Mouse (Mus musculus) erythroblast, embryonic 14.5 days (primary cell): ENCODE measurements around the gene Gm12166. TPM values are rescaled to one million over a fixed set of nuclear protein-coding genes. Genes with fewer than 3 reads are reported as not detected.
A peak's percentile ranks its signal among the peaks of the same experiment; 100 is the strongest.

Experiments used
- H3K27me3 ChIP-seq: 2 replicates; pipeline ENCODE4 v1.6.1; 2012; ENCODE audit warnings: inconsistent platforms; ENCODE audit not compliant: control insufficient read depth
- H3K36me3 ChIP-seq: 2 replicates; pipeline ENCODE4 v1.6.1; 2012; ENCODE audit warnings: mild to moderate bottlenecking, inconsistent platforms; ENCODE audit not compliant: control insufficient read depth
- H3K4me1 ChIP-seq: 2 replicates; pipeline ENCODE4 v1.6.1; 2012; ENCODE audit warnings: inconsistent platforms; ENCODE audit not compliant: control insufficient read depth
- H3K4me3 ChIP-seq: replicated peaks from 2 replicates; pipeline ENCODE3; 2012; ENCODE audit warnings: moderate library complexity, mild to moderate bottlenecking, inconsistent platforms
- H3K9me3 ChIP-seq: 2 replicates; pipeline ENCODE4 v1.6.1; 2012; ENCODE audit warnings: low read length, inconsistent platforms, mixed read lengths; ENCODE audit not compliant: control insufficient read depth
- GATA1 ChIP-seq: IDR thresholded peaks from 2 replicates; pipeline ENCODE4 v1.6.1; 2012; ENCODE audit warnings: low read length, inconsistent platforms, mixed read lengths
- TAL1 ChIP-seq: IDR thresholded peaks from 3 replicates; pipeline ENCODE4 v1.6.1; 2012; ENCODE audit warnings: low read length, inconsistent platforms, mixed read lengths
- polyA plus RNA-seq: library from polyadenylated mRNA; stranded (reverse); fragments of >175 nt; gene quantifications from 2 replicates; pipeline ENCODE4 v1.2.3, GENCODE M21; 2012

Gene Gm12166
- polyA plus RNA-seq, 1 experiment: 0.12 TPM

DNA sequence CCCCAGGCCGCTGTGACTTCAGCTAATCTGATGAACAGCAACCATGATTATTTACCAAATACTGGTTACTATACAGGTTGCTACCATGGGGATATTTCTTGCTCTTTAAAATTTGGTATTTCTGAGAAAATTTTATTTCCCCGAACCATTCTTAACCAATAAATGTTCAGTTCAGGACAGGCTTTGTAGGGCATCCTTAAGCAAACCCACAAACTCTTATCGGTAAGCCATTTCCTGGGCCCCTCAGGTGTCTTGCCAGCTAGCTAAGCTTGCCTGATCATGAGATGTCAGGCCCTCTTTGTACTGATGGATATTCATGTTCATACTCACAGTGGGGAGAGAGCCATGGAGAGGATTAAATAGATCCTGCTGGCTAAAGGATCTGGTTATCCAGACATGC, 34.3 kb upstream of the Gm12166 start:
- Histone ChIP-seq H3K4me1 (peaks cover 59% of the 10 kb centered on the region), H3K4me3 (no peak overlapping the region)
- TF ChIP-seq GATA1 (no peak), TAL1 (no peak)

DNA sequence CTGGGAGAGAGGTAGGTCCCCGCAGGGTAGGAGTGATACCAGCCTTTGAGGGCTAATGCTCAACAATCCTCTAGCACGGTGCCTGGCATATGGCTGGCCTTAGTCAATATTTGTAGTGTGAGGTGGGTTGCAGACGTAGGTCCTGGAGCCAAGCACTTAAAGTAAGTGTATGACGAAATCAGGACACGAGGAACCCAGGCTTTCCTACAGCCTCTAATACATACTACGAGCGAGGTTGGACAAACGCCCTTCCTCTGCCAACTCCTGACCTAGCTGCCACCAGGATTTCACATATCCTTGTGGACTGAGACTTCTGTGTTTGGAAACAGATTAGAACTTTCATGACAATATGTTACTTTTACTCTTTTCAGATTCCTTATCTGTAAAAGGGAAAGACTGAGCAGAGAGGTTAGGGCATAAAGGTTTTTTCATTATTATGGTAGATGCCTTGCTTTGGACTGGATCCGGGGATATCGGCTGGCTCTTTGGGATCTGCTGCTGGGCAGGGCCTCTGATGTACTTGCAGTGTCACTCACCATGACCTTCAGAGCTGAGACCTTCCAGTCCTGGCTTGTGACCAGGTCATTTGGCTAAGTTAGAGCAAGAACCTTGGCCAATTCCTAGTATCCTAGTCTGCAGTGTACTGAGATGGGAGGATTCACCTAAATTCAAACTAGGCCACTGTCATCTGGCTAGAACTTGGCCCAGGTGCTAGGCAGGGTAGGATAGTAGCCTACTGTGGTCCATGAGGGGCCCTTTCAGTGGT, 33.5 kb upstream of the Gm12166 start:
- Histone ChIP-seq H3K36me3 (no peaks in the 10 kb centered on the region; the same call in 1 of the 2 replicates), H3K4me3 (no peak overlapping the region), H3K4me1 (peaks cover 54% of the 10 kb centered on the region), H3K27me3 (no peaks in the 10 kb centered on the region), H3K9me3 (peaks cover 4% of the 10 kb centered on the region; the same call in 1 of the 2 replicates)
- TF ChIP-seq TAL1: no peak

More for the DNA sequence above, 34.3 kb upstream of the Gm12166 start:
- H3K9me3 ChIP-seq: peaks cover 5% of the 10 kb centered on the region; the same call in 1 of the 2 replicates
- no peaks in the 10 kb centered on the region; the same call in 1 of the 2 replicates for H3K36me3 ChIP-seq
- no peaks in the 10 kb centered on the region for H3K27me3 ChIP-seq

DNA sequence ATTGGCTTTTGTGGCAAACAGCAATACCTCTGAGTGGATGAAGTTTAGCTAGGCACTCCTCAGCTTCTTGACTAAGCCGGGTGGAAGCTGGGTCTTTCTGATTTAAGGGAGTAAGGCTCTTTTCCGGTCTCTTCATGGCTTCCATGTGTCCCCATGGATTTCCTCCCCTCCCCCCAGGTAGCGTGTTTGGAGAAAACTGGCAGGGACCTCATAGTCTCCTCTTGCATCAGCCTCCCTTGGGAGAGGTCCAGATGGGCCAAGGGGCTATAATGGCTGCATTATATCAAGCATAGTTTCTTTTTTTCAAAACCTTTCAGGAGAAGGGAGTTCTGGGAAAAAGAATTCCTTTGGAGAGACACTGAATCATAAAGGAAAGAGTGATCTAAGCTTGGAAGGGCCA, 32.4 kb upstream of the Gm12166 start:
- Histone ChIP-seq H3K4me3 (no peak overlapping the region), H3K27me3 (no peaks in the 10 kb centered on the region), H3K4me1 (peaks cover 53% of the 10 kb centered on the region), H3K9me3 (no peaks in the 10 kb centered on the region), H3K36me3 (peaks cover 2% of the 10 kb centered on the region)
- TF ChIP-seq GATA1 (no peak), TAL1 (no peak)

DNA sequence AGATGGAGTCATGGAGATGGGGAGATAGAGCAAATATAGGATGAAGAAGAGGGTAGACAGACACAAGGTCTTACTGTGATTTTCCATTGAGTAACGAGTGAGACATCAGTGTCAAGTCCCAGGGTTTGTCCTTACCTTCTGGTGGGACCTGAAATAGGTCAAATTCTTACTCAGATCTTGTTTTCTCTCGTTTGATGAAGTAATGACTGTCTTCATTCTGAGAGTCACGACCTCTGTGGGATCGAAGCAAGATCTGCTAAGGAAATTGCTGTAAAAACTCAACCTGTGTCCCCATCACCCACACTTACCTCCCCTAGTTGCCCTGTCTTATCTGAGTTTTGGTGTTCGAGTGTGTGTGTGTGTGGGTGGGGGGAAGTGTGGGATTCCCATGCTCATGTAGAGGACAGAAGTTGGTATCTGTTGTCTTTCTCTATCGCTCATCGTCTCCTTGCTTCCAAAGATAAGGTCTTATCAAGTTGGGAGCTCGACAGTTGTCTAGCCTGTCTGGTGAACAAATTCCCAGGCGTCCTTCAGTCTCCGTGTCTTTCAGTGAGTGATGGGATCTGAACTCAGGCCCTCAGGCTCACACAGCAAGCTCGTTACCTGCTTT, 31.8 kb upstream of the Gm12166 start:
- no peaks in the 10 kb centered on the region for H3K9me3 ChIP-seq
- no peak overlapping the region for H3K4me3 ChIP-seq
- H3K36me3 ChIP-seq: peaks cover 2% of the 10 kb centered on the region
- TF ChIP-seq GATA1 (no peak), TAL1 (no peak)
- H3K4me1 ChIP-seq: peaks cover 50% of the 10 kb centered on the region
- H3K27me3 ChIP-seq: no peaks in the 10 kb centered on the region

GRCm38 (mm10) chr11:46083405-46083804, 31.3 kb upstream of the Gm12166 start:
- Histone ChIP-seq H3K27me3 (no peaks in the 10 kb centered on the region), H3K36me3 (peaks cover 5% of the 10 kb centered on the region), H3K4me3 (no peak overlapping the region), H3K9me3 (no peaks in the 10 kb centered on the region), H3K4me1 (peaks cover 50% of the 10 kb centered on the region)
- no peak for TF ChIP-seq GATA1
- no peak for TF ChIP-seq TAL1

- H3K36me3 ChIP-seq: peaks cover 16% of the 10 kb centered on the region
- peaks cover 66% of the 10 kb centered on the region for H3K4me1 ChIP-seq
- peaks cover 10% of the 10 kb centered on the region for H3K9me3 ChIP-seq
- H3K4me3 ChIP-seq: no peak overlapping the region
- TF ChIP-seq TAL1: no peak
- TF ChIP-seq GATA1: no peak
- no peaks in the 10 kb centered on the region for H3K27me3 ChIP-seq
Observed at GRCm38 (mm10) chr11:46081075-46081474, 29.0 kb upstream of the Gm12166 start.

DNA sequence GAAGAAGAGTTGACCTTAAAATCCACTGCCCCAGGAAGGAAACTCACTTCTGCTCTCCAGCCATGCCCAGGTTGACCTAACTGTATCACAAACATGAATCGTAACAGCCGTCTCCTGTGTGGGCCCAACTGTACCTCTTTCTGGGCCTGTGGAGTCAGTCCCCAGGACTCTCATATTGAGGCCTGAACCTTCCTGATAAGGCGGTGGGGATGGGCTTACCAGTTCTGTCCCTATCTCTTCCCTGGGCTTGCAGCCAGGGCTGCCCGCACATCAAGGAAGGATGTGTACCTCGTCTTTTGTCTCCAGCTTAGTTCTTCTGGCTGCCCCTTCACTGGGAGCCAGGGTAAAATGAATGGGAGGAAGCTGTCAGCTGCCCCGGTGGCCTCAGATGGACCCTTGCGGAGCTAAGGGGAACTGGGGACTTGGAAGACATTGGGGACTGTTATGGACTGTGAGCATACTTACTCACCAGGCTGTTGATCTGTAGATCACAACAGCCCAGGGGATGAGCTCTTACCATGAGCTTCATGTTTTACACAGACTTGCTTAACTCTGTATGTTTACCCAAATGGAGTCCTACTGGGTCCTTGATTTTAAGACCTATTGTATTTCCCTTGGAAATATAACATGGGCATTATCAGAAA, 25.7 kb upstream of the Gm12166 start:
- Histone ChIP-seq H3K27me3 (no peaks in the 10 kb centered on the region), H3K36me3 (peaks cover 16% of the 10 kb centered on the region), H3K9me3 (peaks cover 10% of the 10 kb centered on the region), H3K4me3 (peak overlapping the region; percentile 61), H3K4me1 (peaks cover 55% of the 10 kb centered on the region)
- TF ChIP-seq GATA1 (peak; percentile 87), TAL1 (peak; percentile 89)

DNA sequence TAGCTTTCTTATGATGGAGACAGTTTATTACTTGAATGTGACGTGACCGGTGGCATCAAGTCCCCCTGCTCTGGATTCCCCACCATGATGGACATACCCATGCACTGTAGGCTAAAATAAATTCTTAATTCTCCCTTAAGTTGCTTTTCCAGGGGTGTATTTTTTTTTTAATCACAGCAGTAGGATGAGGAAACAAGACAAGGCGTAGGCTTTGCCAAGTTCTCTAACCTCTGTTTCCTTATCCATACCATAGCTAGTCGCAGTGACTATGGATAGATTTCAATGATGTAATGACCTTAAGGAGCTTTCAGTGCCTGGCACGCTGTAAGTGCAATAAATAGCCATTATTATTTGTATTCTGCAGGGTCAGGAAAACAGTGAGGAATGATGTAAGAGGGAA, 25.2 kb upstream of the Gm12166 start:
- H3K4me3 ChIP-seq: peak overlapping the region; percentile 61
- peaks cover 59% of the 10 kb centered on the region for H3K4me1 ChIP-seq
- peaks cover 10% of the 10 kb centered on the region for H3K9me3 ChIP-seq
- no peaks in the 10 kb centered on the region for H3K27me3 ChIP-seq
- peaks cover 16% of the 10 kb centered on the region for H3K36me3 ChIP-seq
- TF ChIP-seq TAL1 (no peak), GATA1 (no peak)

DNA sequence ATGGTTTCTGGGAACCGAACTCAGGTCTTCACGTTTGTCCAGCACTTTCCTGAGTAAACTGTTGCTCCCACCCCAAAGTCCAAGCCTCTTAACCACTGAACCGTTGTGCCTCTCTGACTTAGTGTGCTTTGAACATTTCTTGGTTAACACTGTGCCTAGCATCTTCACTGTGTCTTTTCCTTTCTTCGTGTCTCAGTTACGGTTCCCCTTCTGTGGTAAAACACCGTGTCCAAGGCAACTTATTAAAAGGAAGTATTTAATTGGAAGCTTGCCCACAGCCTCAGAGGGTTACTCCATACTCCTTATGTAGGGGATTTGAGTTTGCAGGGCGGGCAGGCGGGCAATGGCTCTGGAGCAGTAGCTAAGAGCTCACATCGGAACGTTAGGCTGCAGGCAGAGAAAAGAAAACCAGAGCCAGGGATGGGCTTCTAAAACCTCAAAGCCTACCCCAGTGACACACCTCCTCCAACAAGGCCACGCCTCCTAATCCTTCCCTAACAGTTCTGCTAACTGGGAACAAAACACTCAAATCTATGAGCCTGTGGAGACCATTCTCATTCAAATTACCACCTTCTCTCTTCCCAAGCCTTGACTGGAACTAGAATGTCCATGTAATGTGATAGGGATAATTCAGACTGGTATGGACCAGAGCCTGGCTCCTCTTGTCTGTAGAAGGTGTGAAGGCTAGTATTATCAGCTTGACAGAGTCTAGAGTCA, 24.5 kb upstream of the Gm12166 start:
- TF ChIP-seq GATA1 (no peak), TAL1 (no peak)
- peaks cover 10% of the 10 kb centered on the region for H3K9me3 ChIP-seq
- no peak overlapping the region for H3K4me3 ChIP-seq
- peaks cover 16% of the 10 kb centered on the region for H3K36me3 ChIP-seq
- H3K27me3 ChIP-seq: no peaks in the 10 kb centered on the region
- peaks cover 59% of the 10 kb centered on the region for H3K4me1 ChIP-seq
